ENCODE assay signal across 29 mouse cellular contexts in genomic region chr6:125153018-125153389, GRCm38 (mm10). TPM values are rescaled to one million over a fixed set of nuclear protein-coding genes. Genes with fewer than 3 reads are reported as not detected.
DNase-seq lines count a peak whose midpoint lies in the region; ATAC-seq and TF ChIP-seq lines count a peak whose summit lies in the region.
"Had no signal": no experiment of that assay in that cellular context is flagged by ENCODE, and none has a peak within 500 bp of the region (broad histone marks: within the 10 kb centered on the region; RNA-seq: fewer than 3 reads in every experiment).

No protein-coding gene starts in this region.

- no peak for TF ChIP-seq CTCF in heart, adult 2 months (IDR thresholded peaks at IDR 0.05)
- no peak for TF ChIP-seq CTCF in E14TG2a.4 (conservative IDR thresholded peaks at IDR 0.05; ENCODE audit: low read length)

- no peaks in the 10 kb centered on the region for H3K9me3 ChIP-seq in heart, embryonic 12.5 days (replicated peaks)
- H3K9me3 ChIP-seq in liver, embryonic 11.5 days (ENCODE audit: control insufficient read depth, low read length), result no peaks in the 10 kb centered on the region
- H3K9me3 ChIP-seq in E14TG2a.4 (ENCODE audit: low read length), result no peaks in the 10 kb centered on the region
- H3K9me3 ChIP-seq in limb, embryonic 15.5 days, result no peaks in the 10 kb centered on the region
- H3K9me3 ChIP-seq: embryonic facial prominence, embryonic 12.5 days; forebrain, embryonic 10.5 days; forebrain, embryonic 15.5 days; hindbrain, embryonic 10.5 days; intestine, embryonic 15.5 days; neural tube, embryonic 15.5 days had no signal

- 0 out of 2 replicates have a peak overlapping the region, but pooled peaks have one; percentile 15 for H3K9ac ChIP-seq in heart, embryonic 12.5 days
- H3K9ac ChIP-seq in heart, adult 2 months (ENCODE audit: low read depth, low read length), result no peak overlapping the region
- peak overlapping the region; percentile 51; the same call in 1 of the 2 replicates for H3K9ac ChIP-seq in liver, embryonic 11.5 days (ENCODE audit: low read depth, low read length)
- H3K9ac ChIP-seq in limb, embryonic 15.5 days, result no peak overlapping the region
- H3K9ac ChIP-seq: embryonic facial prominence, embryonic 12.5 days; forebrain, embryonic 15.5 days; intestine, embryonic 15.5 days; lung, embryonic 14.5 days; neural tube, embryonic 15.5 days had no signal

- TF ChIP-seq POLR2A in heart, adult 2 months (IDR thresholded peaks at IDR 0.05; ENCODE audit: insufficient read depth, low read depth, low read length), result no peak

- no peak for ATAC-seq in heart, embryonic 12.5 days (ENCODE audit: insufficient number of reproducible peaks, low FRiP score)
- no peak; the same call in 1 of the 2 replicates for ATAC-seq in liver, embryonic 11.5 days (replicated peaks; ENCODE audit: low FRiP score)
- ATAC-seq in limb, embryonic 15.5 days (ENCODE audit: insufficient number of reproducible peaks, low FRiP score, low TSS enrichment, low read depth), result no peak
- ATAC-seq: activated CD4-positive, CD25-positive, alpha-beta regulatory T cell, adult 4 months; forebrain, embryonic 15.5 days; hindbrain, postnatal 0 days; intestine, embryonic 15.5 days had no signal

- intact Hi-C loops in heart, adult 2 months (cut with DNase I), result no loop called here

- peaks cover 19% of the 10 kb centered on the region for H3K4me1 ChIP-seq in heart, embryonic 12.5 days (replicated peaks)
- peaks cover 18% of the 10 kb centered on the region for H3K4me1 ChIP-seq in heart, adult 2 months (ENCODE audit: control insufficient read depth, insufficient read depth, low read length)
- H3K4me1 ChIP-seq in liver, embryonic 11.5 days (replicated peaks; ENCODE audit: control insufficient read depth, insufficient read depth, low read length), result peaks cover 35% of the 10 kb centered on the region
- H3K4me1 ChIP-seq in E14TG2a.4 (replicated peaks; ENCODE audit: low read depth, low read length), result peaks cover 83% of the 10 kb centered on the region
- H3K4me1 ChIP-seq in limb, embryonic 15.5 days, result peaks cover 22% of the 10 kb centered on the region

- no peaks in the 10 kb centered on the region for H3K27me3 ChIP-seq in heart, embryonic 12.5 days (replicated peaks)
- no peaks in the 10 kb centered on the region for H3K27me3 ChIP-seq in heart, adult 2 months (ENCODE audit: control insufficient read depth, insufficient read depth, low read length)
- no peaks in the 10 kb centered on the region for H3K27me3 ChIP-seq in liver, embryonic 11.5 days (replicated peaks; ENCODE audit: control insufficient read depth, insufficient read depth, low read length)
- H3K27me3 ChIP-seq in E14TG2a.4 (ENCODE audit: insufficient read depth, low read length), result no peaks in the 10 kb centered on the region
- H3K27me3 ChIP-seq in limb, embryonic 15.5 days, result no peaks in the 10 kb centered on the region
- H3K27me3 ChIP-seq: embryonic facial prominence, embryonic 12.5 days; forebrain, embryonic 15.5 days; intestine, embryonic 15.5 days; neural tube, embryonic 15.5 days had no signal

- H3K4me3 ChIP-seq in heart, embryonic 12.5 days, result no peak overlapping the region
- no peak overlapping the region for H3K4me3 ChIP-seq in heart, adult 2 months
- H3K4me3 ChIP-seq in liver, embryonic 11.5 days (ENCODE audit: low read depth, low read length), result no peak overlapping the region
- H3K4me3 ChIP-seq in E14TG2a.4 (replicated peaks; ENCODE audit: low read length), result peak overlapping the region; percentile 45; the same call in 1 of the 2 replicates
- H3K4me3 ChIP-seq in limb, embryonic 15.5 days, result no peak overlapping the region
- H3K4me3 ChIP-seq: embryonic facial prominence, embryonic 12.5 days; forebrain, embryonic 10.5 days; forebrain, embryonic 15.5 days; hindbrain, embryonic 10.5 days; intestine, embryonic 15.5 days; left cerebral cortex, adult 2 months; neural tube, embryonic 15.5 days had no signal

- no peak for DNase-seq in heart, adult 2 months
- no peak for DNase-seq in liver, embryonic 11.5 days (ENCODE audit: low spot score)
- no peak for DNase-seq in liver
- DNase-seq in adrenal gland, adult 8-10 months, result no peak
- DNase-seq in kidney, postnatal 4 days, result no peak
- DNase-seq: adrenal gland, adult 2 months; cerebellum, adult 2 months; cerebellum, postnatal 14 days; kidney, adult 2 months; lung, embryonic 14.5 days; lung, postnatal 14 days; retina, postnatal 1 day; right cerebral cortex, postnatal 14 days; thymus, adult 18-20 months; thymus, postnatal 25 days had no signal

- no peak overlapping the region for H3K27ac ChIP-seq in heart, embryonic 12.5 days (ENCODE audit: poor library complexity, severe bottlenecking)
- H3K27ac ChIP-seq in heart, adult 2 months, result no peak overlapping the region
- H3K27ac ChIP-seq in liver, embryonic 11.5 days (ENCODE audit: low read depth, low read length), result peak overlapping the region; percentile 11
- H3K27ac ChIP-seq in limb, embryonic 15.5 days, result peak overlapping the region; percentile 17; the same call in 1 of the 2 replicates
- H3K27ac ChIP-seq: embryonic facial prominence, embryonic 12.5 days; forebrain, embryonic 10.5 days; forebrain, embryonic 15.5 days; hindbrain, postnatal 0 days; intestine, embryonic 15.5 days; kidney, postnatal 0 days; left cerebral cortex, adult 2 months; neural tube, embryonic 15.5 days had no signal

- no peak overlapping the region for H3K4me2 ChIP-seq in heart, embryonic 12.5 days
- no peak overlapping the region for H3K4me2 ChIP-seq in liver, embryonic 11.5 days
- no peak overlapping the region for H3K4me2 ChIP-seq in limb, embryonic 15.5 days
- H3K4me2 ChIP-seq: embryonic facial prominence, embryonic 12.5 days; forebrain, embryonic 15.5 days; intestine, embryonic 15.5 days; lung, embryonic 14.5 days; midbrain, embryonic 11.5 days; neural tube, embryonic 15.5 days had no signal

- H3K36me3 ChIP-seq in heart, embryonic 12.5 days, result peaks cover 62% of the 10 kb centered on the region
- H3K36me3 ChIP-seq in heart, adult 2 months (ENCODE audit: control insufficient read depth, insufficient read depth, low read length), result peaks cover 3% of the 10 kb centered on the region; the same call in 1 of the 2 replicates
- H3K36me3 ChIP-seq in liver, embryonic 11.5 days (ENCODE audit: control insufficient read depth, insufficient read depth, low read length), result peaks cover 13% of the 10 kb centered on the region
- peaks cover 76% of the 10 kb centered on the region for H3K36me3 ChIP-seq in E14TG2a.4 (ENCODE audit: insufficient read depth, low read length)
- H3K36me3 ChIP-seq in limb, embryonic 15.5 days, result peaks cover 61% of the 10 kb centered on the region

- TF ChIP-seq EP300 in heart, adult 2 months (IDR thresholded peaks at IDR 0.05; ENCODE audit: insufficient read depth, low read depth, low read length), result no peak

- 80% methylated on average over 5 of the region's 5 CpGs for WGBS in heart, embryonic 12.5 days
- 82% methylated on average over 5 of the region's 5 CpGs for WGBS in heart, adult 2 months
- 56% methylated on average over 5 of the region's 5 CpGs for WGBS in liver, embryonic 11.5 days
- 73% methylated on average over 5 of the region's 5 CpGs for WGBS in limb, embryonic 15.5 days

- H3K79me2 ChIP-seq in heart, adult 2 months (replicated peaks; ENCODE audit: control insufficient read depth, insufficient read depth, low read length), result peaks cover 3% of the 10 kb centered on the region; the same call in 1 of the 2 replicates

RNA-seq across cellular contexts. Expression of gene Iffo1, which starts 8.0 kb away (rescaled TPM):
- polyA plus RNA-seq in heart, embryonic 12.5 days (2016; fragmentation: Nextera tagmentation; extraction: Ambion mirVana), result 11.3 and 11.8 TPM in 2 replicates
- total RNA-seq in heart, adult 2 months (2021), result 1 to 10 TPM; 5.7 to 7.0 TPM
- polyA plus RNA-seq in heart, adult 2 months (2012; rRNA removed), result 19.7 and 21.8 TPM in 2 replicates
- 7.7 and 9.9 TPM in 2 replicates for polyA plus RNA-seq in liver, embryonic 11.5 days (2014; fragmentation: Nextera tagmentation; extraction: Ambion mirVana)
- polyA plus RNA-seq in limb, embryonic 15.5 days (2015; fragmentation: Nextera tagmentation; extraction: Ambion mirVana), result 26.6 and 46.8 TPM in 2 replicates
- 10 to 100 TPM; 15.2 to 60.0 (median 37.1) TPM for total RNA-seq in adrenal gland, adult 8-10 months (2022)

RNA-seq across cellular contexts. Expression of gene Gapdh, which starts 13.3 kb away (rescaled TPM):
- 4,345 and 4,378 TPM in 2 replicates for polyA plus RNA-seq in heart, embryonic 12.5 days (2016; fragmentation: Nextera tagmentation; extraction: Ambion mirVana)
- total RNA-seq in heart, adult 2 months (2021), result 1,000 to 10,000 TPM; 4,018 to 4,312 TPM
- 7,726 and 8,318 TPM in 2 replicates for polyA plus RNA-seq in heart, adult 2 months (2012; rRNA removed)
- 2,450 and 2,526 TPM in 2 replicates for polyA plus RNA-seq in liver, embryonic 11.5 days (2014; fragmentation: Nextera tagmentation; extraction: Ambion mirVana)
- 1,547 and 1,728 TPM in 2 replicates for polyA plus RNA-seq in limb, embryonic 15.5 days (2015; fragmentation: Nextera tagmentation; extraction: Ambion mirVana)
- total RNA-seq in adrenal gland, adult 8-10 months (2022), result 1,000 to 10,000 TPM; 1,769 to 2,176 (median 2,111) TPM

RNA-seq across cellular contexts. Expression of gene Nop2, which starts 21.3 kb away (rescaled TPM):
- polyA plus RNA-seq in heart, embryonic 12.5 days (2016; fragmentation: Nextera tagmentation; extraction: Ambion mirVana), result 55.0 and 56.2 TPM in 2 replicates
- 10 to 100 TPM; 18.9 to 20.3 TPM for total RNA-seq in heart, adult 2 months (2021)
- polyA plus RNA-seq in heart, adult 2 months (2012; rRNA removed), result 8.3 and 13.6 TPM in 2 replicates
- polyA plus RNA-seq in liver, embryonic 11.5 days (2014; fragmentation: Nextera tagmentation; extraction: Ambion mirVana), result 114 and 125 TPM in 2 replicates
- 54.4 and 58.0 TPM in 2 replicates for polyA plus RNA-seq in limb, embryonic 15.5 days (2015; fragmentation: Nextera tagmentation; extraction: Ambion mirVana)
- 10 to 100 TPM; 41.6 to 48.8 (median 43.4) TPM for total RNA-seq in adrenal gland, adult 8-10 months (2022)

RNA-seq across cellular contexts. Expression of gene Ncapd2, which starts 38.5 kb away (rescaled TPM):
- polyA plus RNA-seq in heart, embryonic 12.5 days (2016; fragmentation: Nextera tagmentation; extraction: Ambion mirVana), result 99.0 and 112 TPM in 2 replicates
- total RNA-seq in heart, adult 2 months (2021), result 10 to 100 TPM; 17.6 TPM
- polyA plus RNA-seq in heart, adult 2 months (2012; rRNA removed), result 34.0 and 40.2 TPM in 2 replicates
- polyA plus RNA-seq in liver, embryonic 11.5 days (2014; fragmentation: Nextera tagmentation; extraction: Ambion mirVana), result 150 and 158 TPM in 2 replicates
- polyA plus RNA-seq in limb, embryonic 15.5 days (2015; fragmentation: Nextera tagmentation; extraction: Ambion mirVana), result 86.4 and 87.0 TPM in 2 replicates
- total RNA-seq in adrenal gland, adult 8-10 months (2022), result 10 to 100 TPM; 10.6 to 40.2 (median 26.6) TPM

RNA-seq across cellular contexts. Expression of gene Mrpl51, which starts 38.6 kb away (rescaled TPM):
- polyA plus RNA-seq in heart, embryonic 12.5 days (2016; fragmentation: Nextera tagmentation; extraction: Ambion mirVana), result 217 and 218 TPM in 2 replicates
- total RNA-seq in heart, adult 2 months (2021), result 100 to 1,000 TPM; 303 to 343 TPM
- polyA plus RNA-seq in heart, adult 2 months (2012; rRNA removed), result 166 and 170 TPM in 2 replicates
- 287 and 311 TPM in 2 replicates for polyA plus RNA-seq in liver, embryonic 11.5 days (2014; fragmentation: Nextera tagmentation; extraction: Ambion mirVana)
- polyA plus RNA-seq in limb, embryonic 15.5 days (2015; fragmentation: Nextera tagmentation; extraction: Ambion mirVana), result 210 and 220 TPM in 2 replicates
- 100 to 1,000 TPM; 155 to 179 (median 167) TPM for total RNA-seq in adrenal gland, adult 8-10 months (2022)

Comparison
In these comparisons a context has a peak if more than half of its experiments do, and no peak if none do; other contexts are left out.
1. H3K9ac ChIP-seq: peak in heart, embryonic 12.5 days (single experiment) and liver, embryonic 11.5 days (single experiment); none in heart, adult 2 months (single experiment) and limb, embryonic 15.5 days (single experiment).
2. H3K27ac ChIP-seq: peak in liver, embryonic 11.5 days (single experiment) and limb, embryonic 15.5 days (single experiment); none in heart, embryonic 12.5 days (single experiment) and heart, adult 2 months (single experiment).